Mouse (Mus musculus): Measurements from ENCODE around the gene Camk2n2. TPM values are rescaled to one million over a fixed set of nuclear protein-coding genes. Genes with fewer than 3 reads are reported as not detected.

Camk2n2 gene
- polyA plus RNA-seq, 2 experiments: 0.19 to 0.38 TPM

- ATAC-seq (ENCODE audit: insufficient read depth): no peak
- Histone ChIP-seq H3K27me3 (ENCODE audit: control insufficient read depth, insufficient read depth, low read length) (peaks cover 63% of the 10 kb centered on the region), H3K9me3 (ENCODE audit: control insufficient read depth, low read length) (no peaks in the 10 kb centered on the region), H3K9ac (replicated peaks) (no peak overlapping the region), H3K36me3 (replicated peaks; ENCODE audit: control insufficient read depth, insufficient read depth, low read depth) (no peaks in the 10 kb centered on the region), H3K4me1 (replicated peaks; ENCODE audit: control insufficient read depth in 2 of 2, insufficient read depth in 2 of 2, low read length in 1 of 2) (peaks cover 3 to 10% of the 10 kb centered on the region in 2 experiments; a peak in 3 of 4 replicates), H3K4me2 (ENCODE audit: low read depth) (peak overlapping the region; percentile 60), H3K4me3 (ENCODE audit: insufficient read depth in 1 of 2, low read depth in 2 of 2, low read length in 2 of 2) (peak overlapping the region; percentile 26 to 39), H3K27ac (no peak overlapping the region)
- DNase-seq (ENCODE audit: low read depth in 3 of 3, low spot score in 3 of 3): no peak
- WGBS (ENCODE audit: insufficient replicate concordance): under 1% methylated on average over 39 of the region's 39 CpGs
- no peak for TF ChIP-seq EP300 (IDR thresholded peaks at IDR 0.05; ENCODE audit: low read depth)
- no peak for TF ChIP-seq CTCF (IDR thresholded peaks at IDR 0.05; ENCODE audit: low read depth)
These were observed 31.0 kb downstream of the Camk2n2 start for GRCm38 (mm10) chr16:20589939-20590679.

GRCm38 (mm10) chr16:20589366-20589938 is 31.6 kb downstream of the Camk2n2 start, which contains the start of gene Vwa5b2:
Gene Vwa5b2, plus strand, starts transcription at chr16:20589471.
- WGBS (ENCODE audit: insufficient replicate concordance): 3% methylated on average over 24 of the region's 24 CpGs

More at GRCm38 (mm10) chr16:20589366-20589938, 31.6 kb downstream of the Camk2n2 start, which contains the start of gene Vwa5b2:
- no peak within 1 kb of the TSS for H3K27ac ChIP-seq
- H3K9me3 ChIP-seq (ENCODE audit: control insufficient read depth, low read length): no peaks in the 10 kb centered on the region
- TF ChIP-seq CTCF (IDR thresholded peaks at IDR 0.05; ENCODE audit: low read depth): no peak
- no peak for TF ChIP-seq EP300 (IDR thresholded peaks at IDR 0.05; ENCODE audit: low read depth)
- H3K4me1 ChIP-seq (replicated peaks; ENCODE audit: control insufficient read depth in 2 of 2, insufficient read depth in 2 of 2, low read length in 1 of 2): peaks cover 3 to 6% of the 10 kb centered on the region in 2 experiments; a peak in 3 of 4 replicates
- ATAC-seq (ENCODE audit: insufficient read depth): no peak
- no peak within 1 kb of the TSS for H3K9ac ChIP-seq (replicated peaks)
- peak within 1 kb of the TSS; percentile 60 for H3K4me2 ChIP-seq (ENCODE audit: low read depth)
- H3K27me3 ChIP-seq (ENCODE audit: control insufficient read depth, insufficient read depth, low read length): peaks cover 63% of the 10 kb centered on the region
- no peak for DNase-seq (ENCODE audit: low read depth in 3 of 3, low spot score in 3 of 3)
- H3K36me3 ChIP-seq (replicated peaks; ENCODE audit: control insufficient read depth, insufficient read depth, low read depth): no peaks in the 10 kb centered on the region
- peak within 1 kb of the TSS; percentile 26 to 39 for H3K4me3 ChIP-seq (ENCODE audit: insufficient read depth in 1 of 2, low read depth in 2 of 2, low read length in 2 of 2)

MicroRNAs encoded within 50 kb of the gene (microRNA counts, 519-probe panel; counts per million panel counts)
- 4,166 counts per million, percentile 17 among the panel's probes with 10 or more counts for microRNA mmu-miR-1224

Small RNA genes lying within 50 kb of the gene (microRNA-seq; reads per million reads assigned to microRNA genes)
- not detected for gene Mir1224

Other genes with a start within 250 kb of the Camk2n2 start
- gene Abcc5, start 194.9 kb downstream of the Camk2n2 start, polyA plus RNA-seq (2012; rRNA removed): 22.8 and 26.2 TPM in 2 replicates
- gene Abcc5, start 194.9 kb downstream of the Camk2n2 start, polyA plus RNA-seq (2014; fragmentation: Nextera tagmentation; extraction: Ambion mirVana): 14.5 and 15.7 TPM in 2 replicates
- gene Eif2b5, start 122.5 kb downstream of the Camk2n2 start, polyA plus RNA-seq (2012; rRNA removed): 19.6 and 23.3 TPM in 2 replicates
- 39.0 and 44.1 TPM in 2 replicates for gene Eif2b5, start 122.5 kb downstream of the Camk2n2 start, polyA plus RNA-seq (2014; fragmentation: Nextera tagmentation; extraction: Ambion mirVana)
- gene Dvl3, start 104.3 kb downstream of the Camk2n2 start, polyA plus RNA-seq (2012; rRNA removed): 7.3 and 8.8 TPM in 2 replicates
- gene Dvl3, start 104.3 kb downstream of the Camk2n2 start, polyA plus RNA-seq (2014; fragmentation: Nextera tagmentation; extraction: Ambion mirVana): 4.9 and 5.0 TPM in 2 replicates
- 259 and 268 TPM in 2 replicates for gene Ap2m1, start 85.8 kb downstream of the Camk2n2 start, polyA plus RNA-seq (2012; rRNA removed)
- 364 and 392 TPM in 2 replicates for gene Ap2m1, start 85.8 kb downstream of the Camk2n2 start, polyA plus RNA-seq (2014; fragmentation: Nextera tagmentation; extraction: Ambion mirVana)
- gene Abcf3, start 72.7 kb downstream of the Camk2n2 start, polyA plus RNA-seq (2012; rRNA removed): 14.3 and 15.0 TPM in 2 replicates
- gene Abcf3, start 72.7 kb downstream of the Camk2n2 start, polyA plus RNA-seq (2014; fragmentation: Nextera tagmentation; extraction: Ambion mirVana): 19.5 and 24.4 TPM in 2 replicates
- 0.23 and 0.35 TPM in 2 replicates for gene Vwa5b2, start 31.8 kb downstream of the Camk2n2 start, polyA plus RNA-seq (2012; rRNA removed)
- 0.18 and 0.19 TPM in 2 replicates for gene Vwa5b2, start 31.8 kb downstream of the Camk2n2 start, polyA plus RNA-seq (2014; fragmentation: Nextera tagmentation; extraction: Ambion mirVana)
- gene Eef1akmt4, start 9.7 kb downstream of the Camk2n2 start, polyA plus RNA-seq (2012; rRNA removed): 9.4 and 10.3 TPM in 2 replicates
- gene Eef1akmt4, start 9.7 kb downstream of the Camk2n2 start, polyA plus RNA-seq (2014; fragmentation: Nextera tagmentation; extraction: Ambion mirVana): 18.1 and 20.7 TPM in 2 replicates
- 0.04 and 0.08 TPM in 2 replicates for gene Gm49333, start 9.7 kb downstream of the Camk2n2 start, polyA plus RNA-seq (2012; rRNA removed)
- gene Gm49333, start 9.7 kb downstream of the Camk2n2 start, polyA plus RNA-seq (2014; fragmentation: Nextera tagmentation; extraction: Ambion mirVana): not detected in 2 replicates
- gene Alg3, start 9.6 kb downstream of the Camk2n2 start, polyA plus RNA-seq (2012; rRNA removed): 9.3 and 12.7 TPM in 2 replicates
- 21.7 and 23.6 TPM in 2 replicates for gene Alg3, start 9.6 kb downstream of the Camk2n2 start, polyA plus RNA-seq (2014; fragmentation: Nextera tagmentation; extraction: Ambion mirVana)
- gene Ece2, start 8.5 kb upstream of the Camk2n2 start, polyA plus RNA-seq (2012; rRNA removed): 0.08 TPM in 1 of 2 replicates, not detected in the other
- gene Ece2, start 8.5 kb upstream of the Camk2n2 start, polyA plus RNA-seq (2014; fragmentation: Nextera tagmentation; extraction: Ambion mirVana): 0.04 TPM in 1 of 2 replicates, not detected in the other
- 61.5 and 89.2 TPM in 2 replicates for gene Psmd2, start 30.4 kb upstream of the Camk2n2 start, polyA plus RNA-seq (2012; rRNA removed)
- gene Psmd2, start 30.4 kb upstream of the Camk2n2 start, polyA plus RNA-seq (2014; fragmentation: Nextera tagmentation; extraction: Ambion mirVana): 162 and 165 TPM in 2 replicates
- gene Eif4g1, start 47.0 kb upstream of the Camk2n2 start, polyA plus RNA-seq (2012; rRNA removed): 76.0 and 101 TPM in 2 replicates
- 65.1 and 76.7 TPM in 2 replicates for gene Eif4g1, start 47.0 kb upstream of the Camk2n2 start, polyA plus RNA-seq (2014; fragmentation: Nextera tagmentation; extraction: Ambion mirVana)
- gene Fam131a, start 72.0 kb upstream of the Camk2n2 start, polyA plus RNA-seq (2012; rRNA removed): 1.0 and 1.4 TPM in 2 replicates
- gene Fam131a, start 72.0 kb upstream of the Camk2n2 start, polyA plus RNA-seq (2014; fragmentation: Nextera tagmentation; extraction: Ambion mirVana): 1.3 TPM in 2 replicates
- 21.5 and 30.1 TPM in 2 replicates for gene Polr2h, start 96.4 kb upstream of the Camk2n2 start, polyA plus RNA-seq (2012; rRNA removed)
- 45.4 and 49.6 TPM in 2 replicates for gene Polr2h, start 96.4 kb upstream of the Camk2n2 start, polyA plus RNA-seq (2014; fragmentation: Nextera tagmentation; extraction: Ambion mirVana)
- gene Clcn2, start 96.5 kb upstream of the Camk2n2 start, polyA plus RNA-seq (2012; rRNA removed): 16.7 and 20.9 TPM in 2 replicates
- gene Clcn2, start 96.5 kb upstream of the Camk2n2 start, polyA plus RNA-seq (2014; fragmentation: Nextera tagmentation; extraction: Ambion mirVana): 4.9 and 5.6 TPM in 2 replicates
- gene Chrd, start 111.8 kb upstream of the Camk2n2 start, polyA plus RNA-seq (2012; rRNA removed): 0.42 and 0.71 TPM in 2 replicates
- 0.21 and 0.24 TPM in 2 replicates for gene Chrd, start 111.8 kb upstream of the Camk2n2 start, polyA plus RNA-seq (2014; fragmentation: Nextera tagmentation; extraction: Ambion mirVana)
- gene Thpo, start 113.2 kb upstream of the Camk2n2 start, polyA plus RNA-seq (2012; rRNA removed): 2.8 and 3.6 TPM in 2 replicates
- gene Thpo, start 113.2 kb upstream of the Camk2n2 start, polyA plus RNA-seq (2014; fragmentation: Nextera tagmentation; extraction: Ambion mirVana): 3.6 and 3.7 TPM in 2 replicates

All from liver, embryonic 14.5 days (tissue).